Mouse (Mus musculus): ENCODE measurements around the gene Sorcs2. TPM values are rescaled to one million over a fixed set of nuclear protein-coding genes. Genes with fewer than 3 reads are reported as not detected.

Gene Sorcs2
- total and polyA plus RNA-seq, 3 experiments, result 0.42 to 1.6 (median 0.46) TPM

DNA sequence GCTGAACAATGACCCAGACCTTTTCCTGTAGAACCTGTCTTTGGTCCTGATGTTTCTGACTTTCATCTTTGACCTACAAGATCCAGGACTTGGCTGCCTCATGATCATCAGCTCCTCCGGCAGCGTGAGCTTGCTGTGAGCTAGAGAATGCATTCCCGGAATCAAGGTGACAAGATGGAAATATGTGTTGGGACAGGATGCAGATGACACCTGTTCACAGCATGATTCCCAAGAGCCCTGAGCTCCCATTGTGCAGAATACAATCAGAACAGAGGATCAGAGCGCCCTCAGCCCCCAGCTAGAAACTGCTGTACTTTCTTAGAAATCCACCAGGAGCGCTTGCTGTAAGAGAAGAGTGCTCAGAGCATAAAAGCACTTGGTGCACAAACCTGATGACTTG lies 311.0 kb downstream of the Sorcs2 start:
- no peak overlapping the region for H3K27ac ChIP-seq (ENCODE audit: insufficient read depth, low read depth)
- H3K4me1 ChIP-seq (ENCODE audit: control insufficient read depth in 1 of 2, insufficient read depth in 2 of 2), result peaks cover 29 to 44% of the 10 kb centered on the region in 2 experiments
- no peak overlapping the region for H3K9ac ChIP-seq (ENCODE audit: insufficient read depth, low read depth)
- no peaks in the 10 kb centered on the region for H3K9me3 ChIP-seq (replicated peaks; ENCODE audit: low read length)
- no peaks in the 10 kb centered on the region for H3K79me2 ChIP-seq (replicated peaks; ENCODE audit: control insufficient read depth, extremely low read depth, insufficient read depth, poor library complexity, severe bottlenecking)
- H3K4me3 ChIP-seq (replicated peaks in 1 of 3; ENCODE audit: low read depth in 2 of 3, low read length in 2 of 3, poor library complexity in 1 of 3), result no peak overlapping the region
- no peaks in the 10 kb centered on the region for H3K36me3 ChIP-seq (replicated peaks in 1 of 2; ENCODE audit: control insufficient read depth in 1 of 2, insufficient read depth in 1 of 2, low read length in 1 of 2)
- dilution Hi-C loops (cut with MboI; ENCODE audit: extremely low pct_ligation_motif_present, extremely low pct_unique_long_range_greater_than_20kb, low sequenced_read_pairs) (no loop called here), in situ Hi-C loops (cut with MboI; ENCODE audit: low pct_ligation_motif_present, low pct_unique_long_range_greater_than_20kb, low sequenced_read_pairs) (no loop called here)
- TF ChIP-seq RCOR1 (conservative IDR thresholded peaks at IDR 0.05; ENCODE audit: low read depth, low read length), result no peak
- TF ChIP-seq RAD21 (IDR thresholded peaks at IDR 0.05; ENCODE audit: low read depth, low read length), result no peak
- TF ChIP-seq MAFK (IDR thresholded peaks at IDR 0.05; ENCODE audit: insufficient replicate concordance, low read length), result no peak
- no peak for TF ChIP-seq MXI1 (IDR thresholded peaks at IDR 0.05; ENCODE audit: low read depth, low read length)
- TF ChIP-seq PAX5 (IDR thresholded peaks at IDR 0.05; ENCODE audit: low read length), result no peak
- no peak for TF ChIP-seq SMC3 (IDR thresholded peaks at IDR 0.05; ENCODE audit: low read depth, low read length)
- no peak for TF ChIP-seq ZKSCAN1 (IDR thresholded peaks at IDR 0.05; ENCODE audit: borderline replicate concordance, low read depth, low read length)
- no peak for TF ChIP-seq HCFC1 (IDR thresholded peaks at IDR 0.05; ENCODE audit: low read depth, low read length)
- no peak for TF ChIP-seq IRF4 (IDR thresholded peaks at IDR 0.05; ENCODE audit: low read depth, low read length)
- H3K27me3 ChIP-seq (replicated peaks), result peaks cover 2% of the 10 kb centered on the region
- no peak for DNase-seq (ENCODE audit: extremely low read depth)
- H3K4me2 ChIP-seq (ENCODE audit: insufficient read depth, low read depth, poor library complexity, severe bottlenecking), result no peak overlapping the region

DNA sequence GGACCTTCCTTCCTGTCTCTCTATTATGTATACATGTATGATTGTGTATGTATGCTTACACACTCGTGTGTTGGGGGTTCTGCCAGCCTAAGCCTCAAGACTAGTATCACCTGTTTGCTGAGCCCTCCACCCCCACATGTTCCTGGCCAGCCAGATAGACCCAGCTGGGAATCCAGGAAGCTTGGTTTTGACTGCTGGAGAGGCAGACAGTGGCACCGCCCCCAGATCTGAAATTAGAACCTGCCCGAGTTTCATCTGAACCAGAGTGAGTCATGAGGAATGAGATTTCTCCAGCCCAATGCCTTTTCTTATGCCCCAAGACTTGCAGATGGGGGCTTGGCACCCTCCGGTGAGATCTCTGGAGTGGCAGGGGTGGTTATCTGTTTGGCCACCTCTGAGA lies 312.3 kb downstream of the Sorcs2 start:
- H3K4me1 ChIP-seq (ENCODE audit: control insufficient read depth in 1 of 2, insufficient read depth in 2 of 2), result peaks cover 29 to 44% of the 10 kb centered on the region in 2 experiments
- H3K27ac ChIP-seq (ENCODE audit: insufficient read depth, low read depth), result no peak overlapping the region
- H3K9me3 ChIP-seq (replicated peaks; ENCODE audit: low read length), result no peaks in the 10 kb centered on the region
- in situ Hi-C loops (cut with MboI; ENCODE audit: low pct_ligation_motif_present, low pct_unique_long_range_greater_than_20kb, low sequenced_read_pairs) (no loop called here), dilution Hi-C loops (cut with MboI; ENCODE audit: extremely low pct_ligation_motif_present, extremely low pct_unique_long_range_greater_than_20kb, low sequenced_read_pairs) (no loop called here)
- no peaks in the 10 kb centered on the region for H3K27me3 ChIP-seq (replicated peaks)
- no peak overlapping the region for H3K4me2 ChIP-seq (ENCODE audit: insufficient read depth, low read depth, poor library complexity, severe bottlenecking)
- no peaks in the 10 kb centered on the region for H3K79me2 ChIP-seq (replicated peaks; ENCODE audit: control insufficient read depth, extremely low read depth, insufficient read depth, poor library complexity, severe bottlenecking)
- no peak for TF ChIP-seq POLR2AphosphoS2 (IDR thresholded peaks at IDR 0.05; ENCODE audit: low read depth, low read length)
- TF ChIP-seq IRF4 (IDR thresholded peaks at IDR 0.05; ENCODE audit: low read depth, low read length), result no peak
- no peak for TF ChIP-seq UBTF (IDR thresholded peaks at IDR 0.05; ENCODE audit: low read depth, low read length)
- no peak for TF ChIP-seq MEF2A (IDR thresholded peaks at IDR 0.05; ENCODE audit: borderline replicate concordance, low read depth, low read length)
- TF ChIP-seq MXI1 (IDR thresholded peaks at IDR 0.05; ENCODE audit: low read depth, low read length), result no peak
- no peak for TF ChIP-seq ZNF384 (IDR thresholded peaks at IDR 0.05; ENCODE audit: low read depth, low read length)
- TF ChIP-seq TCF12 (IDR thresholded peaks at IDR 0.05; ENCODE audit: low read depth, low read length), result no peak
- TF ChIP-seq CHD1 (IDR thresholded peaks at IDR 0.05; ENCODE audit: low read depth, low read length), result no peak
- TF ChIP-seq HCFC1 (IDR thresholded peaks at IDR 0.05; ENCODE audit: low read depth, low read length), result no peak
- no peak for TF ChIP-seq NELFE (IDR thresholded peaks at IDR 0.05; ENCODE audit: low read depth, low read length)
- no peak for TF ChIP-seq MYC (IDR thresholded peaks at IDR 0.05; ENCODE audit: low read depth, low read length)
- no peak for TF ChIP-seq EP300 (IDR thresholded peaks at IDR 0.05; ENCODE audit: low read length)
- TF ChIP-seq MAFK (IDR thresholded peaks at IDR 0.05; ENCODE audit: insufficient replicate concordance, low read length), result no peak
- no peak for TF ChIP-seq CTCF (conservative IDR thresholded peaks at IDR 0.05 in 1 of 2, IDR thresholded peaks at IDR 0.05 in 1 of 2; ENCODE audit: low read depth in 2 of 2, low read length in 2 of 2)
- H3K9ac ChIP-seq (ENCODE audit: insufficient read depth, low read depth), result no peak overlapping the region
- DNase-seq (ENCODE audit: extremely low read depth), result no peak
- H3K36me3 ChIP-seq (replicated peaks in 1 of 2; ENCODE audit: control insufficient read depth in 1 of 2, insufficient read depth in 1 of 2, low read length in 1 of 2), result no peaks in the 10 kb centered on the region
- H3K4me3 ChIP-seq (replicated peaks in 1 of 3; ENCODE audit: low read depth in 2 of 3, low read length in 2 of 3, poor library complexity in 1 of 3), result no peak overlapping the region

Measured in CH12.LX (cell line).